Mouse (Mus musculus) intestine, embryonic 15.5 days (tissue): ENCODE results near the gene Amhr2. TPM values are rescaled to one million over a fixed set of nuclear protein-coding genes. Genes with fewer than 3 reads are reported as not detected.

Experiments used
- ATAC-seq: fragments of 200-750 bp; cut with Nextera tagmentation; 2 replicates; pipeline ENCODE4 v1.8.0; 2017; ENCODE audit warnings: moderate TSS enrichment, moderate library complexity
- H3K27ac ChIP-seq: fragments of 300-500 bp; sonication (generic); 2 replicates; pipeline ENCODE4 v1.5.1; 2015; ENCODE audit warnings: mild to moderate bottlenecking, inconsistent platforms
- H3K27me3 ChIP-seq: fragments of 300-500 bp; sonication (generic); replicated peaks from 2 replicates; pipeline ENCODE4 v1.6.1; 2015; ENCODE audit warnings: inconsistent platforms
- H3K36me3 ChIP-seq: fragments of 300-500 bp; sonication (generic); 2 replicates; pipeline ENCODE4 v1.6.1; 2015; ENCODE audit warnings: inconsistent platforms
- H3K4me1 ChIP-seq: fragments of 300-500 bp; sonication (generic); replicated peaks from 2 replicates; pipeline ENCODE4 v1.6.1; 2015; ENCODE audit warnings: inconsistent platforms
- H3K4me2 ChIP-seq: fragments of 300-500 bp; sonication (generic); replicated peaks from 2 replicates; pipeline ENCODE4 v1.6.1; 2015; ENCODE audit warnings: mild to moderate bottlenecking, inconsistent platforms
- H3K4me3 ChIP-seq: fragments of 300-500 bp; sonication (generic); replicated peaks from 2 replicates; pipeline ENCODE4 v1.5.1; 2015; ENCODE audit warnings: inconsistent platforms
- H3K9ac ChIP-seq: fragments of 300-500 bp; sonication (generic); 2 replicates; pipeline ENCODE4 v1.6.1; 2015; ENCODE audit warnings: inconsistent platforms
- H3K9me3 ChIP-seq: fragments of 300-500 bp; sonication (generic); 2 replicates; pipeline ENCODE4 v1.6.1; 2016; ENCODE audit warnings: inconsistent platforms
- WGBS: fragments of 180-500 bp; shearing (Covaris S2); methylation state at CpG from one replicate; pipeline ENCODE4 v1.1.7; 2015; 5-methylcytosine and 5-hydroxymethylcytosine counted together
- polyA plus RNA-seq: library from polyadenylated mRNA; unstranded; fragments of >200 nt; fragmentation: Nextera tagmentation; extraction: Ambion mirVana; gene quantifications from 2 replicates; pipeline ENCODE4 v1.2.1, GENCODE M21; 2015

Gene Amhr2
- 0.54 and 1.2 TPM in 2 replicates for polyA plus RNA-seq

DNA sequence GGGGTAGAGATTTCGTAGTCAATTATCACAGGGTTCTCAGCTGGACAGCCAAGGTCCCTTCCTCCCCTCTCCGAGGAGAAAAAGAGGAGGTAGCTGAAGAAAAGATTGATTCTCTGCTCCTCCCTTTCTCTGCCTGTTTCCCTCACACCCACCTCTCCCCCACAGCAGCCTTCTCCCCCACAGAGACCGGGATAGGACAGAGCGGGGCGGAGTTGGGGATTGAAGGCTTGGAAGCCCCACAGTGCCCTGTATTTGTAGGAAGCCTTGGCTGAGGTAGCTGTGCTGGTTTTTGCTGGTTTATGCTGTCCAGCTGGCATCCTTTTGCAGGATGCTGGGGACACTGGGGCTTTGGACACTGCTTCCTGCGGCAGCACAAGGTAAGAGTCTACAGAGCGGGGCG lies at the start of gene Amhr2:
TSS of gene Amhr2 (plus strand) at position 222 of the 400 bp plus-strand sequence.
- Histone ChIP-seq H3K27me3 (no peaks in the 10 kb centered on the region), H3K27ac (no peak within 1 kb of the TSS), H3K4me2 (no peak within 1 kb of the TSS), H3K9me3 (no peaks in the 10 kb centered on the region), H3K4me1 (0 out of 2 replicates have a peak, but pooled peaks cover 2% of the 10 kb centered on the region), H3K4me3 (no peak within 1 kb of the TSS), H3K36me3 (no peaks in the 10 kb centered on the region), H3K9ac (no peak within 1 kb of the TSS)
- WGBS: 66% methylated on average over 8 of the region's 8 CpGs
- no peak for ATAC-seq

DNA sequence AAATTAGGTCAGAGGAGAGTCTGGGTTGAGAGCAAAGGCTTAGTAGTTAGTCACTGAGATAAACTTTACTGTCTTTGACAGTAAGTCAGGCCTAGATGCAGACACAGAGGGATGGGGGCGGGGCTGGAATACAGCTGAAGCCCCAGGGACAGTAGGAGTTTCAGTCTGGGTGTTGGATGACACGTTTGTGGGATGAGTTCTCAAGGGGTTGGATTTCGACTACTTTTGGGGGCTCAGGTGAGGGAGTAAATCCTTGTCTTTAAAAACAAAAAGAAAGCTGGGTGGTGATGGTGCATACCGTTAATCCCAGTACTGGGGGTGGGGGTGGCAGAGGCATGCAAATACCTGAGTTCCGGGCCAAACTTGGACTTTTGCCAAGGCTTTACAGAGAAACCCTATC lies 46.5 kb upstream of the Amhr2 start:
- Histone ChIP-seq H3K4me2 (peak overlapping the region; percentile 74), H3K4me3 (peak overlapping the region; percentile 47; the same call in 1 of the 2 replicates), H3K4me1 (peaks cover 25% of the 10 kb centered on the region), H3K9me3 (no peaks in the 10 kb centered on the region), H3K9ac (peak overlapping the region; percentile 54; the same call in 1 of the 2 replicates), H3K27ac (peak overlapping the region; percentile 98), H3K27me3 (no peaks in the 10 kb centered on the region), H3K36me3 (no peaks in the 10 kb centered on the region)
- no peak for ATAC-seq
- WGBS: 30% methylated on average over 5 of the region's 5 CpGs

DNA sequence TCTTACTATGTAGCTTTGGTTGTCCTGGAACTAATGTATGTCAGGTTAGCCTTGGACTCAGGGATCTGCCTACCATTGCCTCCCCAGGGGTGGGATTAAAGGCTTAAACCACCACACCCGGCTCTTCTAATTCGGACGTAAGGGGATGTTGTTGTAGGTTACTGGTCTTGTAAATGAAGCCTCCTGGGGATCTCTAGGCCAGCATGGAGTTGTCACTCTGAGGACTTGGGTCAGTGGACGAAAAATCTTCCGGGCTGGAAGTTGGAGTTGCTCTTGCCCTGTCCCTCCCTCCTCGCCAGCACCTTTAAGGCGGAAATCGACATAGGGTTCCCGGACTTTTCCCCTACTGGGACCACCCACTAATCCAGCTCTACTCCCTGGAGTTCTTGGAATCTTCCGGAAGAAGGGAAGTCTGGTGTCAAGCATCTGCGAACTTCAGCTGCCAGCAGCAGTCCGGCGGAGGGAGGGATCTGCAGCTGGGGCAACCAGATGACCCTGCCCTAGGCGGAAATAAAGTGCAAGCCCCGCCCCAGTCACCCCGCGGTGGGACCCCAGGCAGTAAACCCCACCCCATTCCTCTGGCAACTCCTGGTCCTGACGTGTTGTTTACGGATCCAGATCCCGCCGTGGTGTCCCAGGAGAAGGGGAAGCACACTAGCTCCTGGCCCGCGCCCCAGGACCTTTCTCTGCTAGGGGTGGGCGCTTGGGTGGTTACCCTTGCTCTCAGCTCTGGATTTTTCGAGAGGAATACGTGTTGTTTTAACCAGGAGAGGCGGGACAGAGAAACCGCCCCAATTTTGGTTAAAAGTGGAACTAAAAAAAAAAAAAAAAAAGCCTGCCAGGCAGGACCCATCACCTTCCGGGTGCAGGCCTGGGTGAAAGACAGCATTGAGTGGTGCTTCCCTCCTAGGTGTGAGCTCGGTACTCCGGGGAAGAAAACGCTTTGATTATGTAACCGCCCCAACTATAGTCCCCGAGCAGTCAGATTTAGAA lies 45.6 kb upstream of the Amhr2 start:
- Histone ChIP-seq H3K27ac (peak overlapping the region; percentile 98), H3K9ac (peak overlapping the region; percentile 54), H3K36me3 (no peaks in the 10 kb centered on the region), H3K4me2 (peak overlapping the region; percentile 74), H3K27me3 (no peaks in the 10 kb centered on the region), H3K9me3 (no peaks in the 10 kb centered on the region), H3K4me1 (peaks cover 25% of the 10 kb centered on the region), H3K4me3 (peak overlapping the region; percentile 47)
- 2% methylated on average over 34 of the region's 34 CpGs for WGBS
- peak; percentile 93 for ATAC-seq

DNA sequence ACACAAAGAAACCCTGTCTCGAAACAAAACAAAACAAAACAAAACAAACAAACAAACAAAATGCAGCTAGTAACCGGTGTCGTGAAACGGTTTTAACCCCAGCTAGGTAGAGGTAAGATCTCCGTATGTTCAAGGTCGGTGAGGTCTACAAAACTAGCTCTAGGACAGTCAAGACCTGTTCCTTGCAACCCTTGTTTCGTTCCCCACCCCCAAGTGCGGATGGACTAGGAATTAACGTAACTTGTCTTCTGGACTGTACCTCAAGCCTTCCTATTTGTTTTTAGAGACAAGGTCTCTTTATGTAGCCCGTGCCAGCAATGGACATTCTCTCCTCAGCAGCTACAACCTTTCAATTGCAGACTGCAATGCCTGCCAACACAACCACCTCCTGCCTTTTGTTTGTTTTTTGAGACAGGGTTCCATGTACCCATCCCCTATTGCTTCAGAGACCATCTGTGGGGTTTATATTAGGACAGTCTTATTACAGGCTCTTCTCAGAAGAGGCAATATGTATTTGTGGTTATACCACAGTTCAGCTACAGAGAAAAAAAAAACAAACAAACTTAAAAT lies 44.6 kb upstream of the Amhr2 start:
- no peak for ATAC-seq
- no peaks in the 10 kb centered on the region for H3K9me3 ChIP-seq
- H3K36me3 ChIP-seq: no peaks in the 10 kb centered on the region
- H3K4me2 ChIP-seq: peak overlapping the region; percentile 74
- no peak overlapping the region for H3K9ac ChIP-seq
- H3K4me1 ChIP-seq: peaks cover 19% of the 10 kb centered on the region; the same call in 1 of the 2 replicates
- no peak overlapping the region for H3K4me3 ChIP-seq
- peak overlapping the region; percentile 98 for H3K27ac ChIP-seq
- WGBS: 75% methylated on average over 10 of the region's 10 CpGs
- H3K27me3 ChIP-seq: no peaks in the 10 kb centered on the region

DNA sequence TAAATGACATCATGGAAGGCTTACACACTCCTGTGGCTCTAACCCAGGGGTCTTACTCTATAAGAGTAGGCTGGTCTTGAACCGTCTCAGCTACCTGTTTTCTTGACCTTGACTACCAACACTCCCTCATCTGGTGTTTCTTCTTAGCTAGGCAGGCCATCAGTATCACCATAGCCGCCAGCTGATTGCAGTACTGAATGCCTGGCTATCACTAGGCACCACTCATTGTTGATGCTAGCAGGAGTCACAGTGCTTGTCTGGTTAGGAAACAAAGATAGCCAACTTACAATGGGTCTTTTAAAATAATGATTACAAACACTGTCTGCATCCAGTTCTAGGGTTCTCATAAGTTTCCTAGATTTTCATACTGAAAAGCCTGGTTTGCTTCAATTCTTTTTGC lies 43.9 kb upstream of the Amhr2 start:
- Histone ChIP-seq H3K4me2 (no peak overlapping the region), H3K27me3 (no peaks in the 10 kb centered on the region), H3K4me1 (peaks cover 18% of the 10 kb centered on the region; the same call in 1 of the 2 replicates), H3K36me3 (no peaks in the 10 kb centered on the region), H3K9me3 (no peaks in the 10 kb centered on the region), H3K9ac (no peak overlapping the region), H3K4me3 (no peak overlapping the region), H3K27ac (no peak overlapping the region)
- no peak for ATAC-seq
- 83% methylated on average over 2 of the region's 2 CpGs for WGBS

DNA sequence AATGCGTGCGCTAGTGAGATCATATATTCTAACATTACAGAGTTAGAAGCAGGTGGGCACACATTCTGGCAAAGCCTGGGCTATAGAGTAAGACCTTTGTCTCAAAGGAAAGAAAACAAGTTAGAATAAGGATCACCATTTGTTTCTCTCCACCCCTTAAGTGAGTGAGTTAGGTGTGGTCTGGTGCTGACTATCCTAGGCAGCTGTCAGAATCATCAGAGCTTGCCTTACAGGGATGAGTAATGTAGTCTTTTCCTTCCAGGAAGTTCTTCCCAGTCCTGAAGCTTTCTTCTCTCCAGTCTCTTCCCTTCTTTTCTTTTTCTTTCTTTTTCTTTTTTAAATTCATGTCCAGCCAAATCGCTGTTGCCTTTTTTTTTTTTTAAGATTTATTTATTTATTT lies 43.0 kb upstream of the Amhr2 start:
- no peak overlapping the region for H3K4me3 ChIP-seq
- H3K27me3 ChIP-seq: no peaks in the 10 kb centered on the region
- no peak overlapping the region for H3K4me2 ChIP-seq
- ATAC-seq: no peak
- no peak overlapping the region for H3K9ac ChIP-seq
- H3K36me3 ChIP-seq: no peaks in the 10 kb centered on the region
- H3K9me3 ChIP-seq: no peaks in the 10 kb centered on the region
- H3K4me1 ChIP-seq: peaks cover 21% of the 10 kb centered on the region; the same call in 1 of the 2 replicates
- H3K27ac ChIP-seq: no peak overlapping the region
- 97% methylated on average over 3 of the region's 3 CpGs for WGBS

DNA sequence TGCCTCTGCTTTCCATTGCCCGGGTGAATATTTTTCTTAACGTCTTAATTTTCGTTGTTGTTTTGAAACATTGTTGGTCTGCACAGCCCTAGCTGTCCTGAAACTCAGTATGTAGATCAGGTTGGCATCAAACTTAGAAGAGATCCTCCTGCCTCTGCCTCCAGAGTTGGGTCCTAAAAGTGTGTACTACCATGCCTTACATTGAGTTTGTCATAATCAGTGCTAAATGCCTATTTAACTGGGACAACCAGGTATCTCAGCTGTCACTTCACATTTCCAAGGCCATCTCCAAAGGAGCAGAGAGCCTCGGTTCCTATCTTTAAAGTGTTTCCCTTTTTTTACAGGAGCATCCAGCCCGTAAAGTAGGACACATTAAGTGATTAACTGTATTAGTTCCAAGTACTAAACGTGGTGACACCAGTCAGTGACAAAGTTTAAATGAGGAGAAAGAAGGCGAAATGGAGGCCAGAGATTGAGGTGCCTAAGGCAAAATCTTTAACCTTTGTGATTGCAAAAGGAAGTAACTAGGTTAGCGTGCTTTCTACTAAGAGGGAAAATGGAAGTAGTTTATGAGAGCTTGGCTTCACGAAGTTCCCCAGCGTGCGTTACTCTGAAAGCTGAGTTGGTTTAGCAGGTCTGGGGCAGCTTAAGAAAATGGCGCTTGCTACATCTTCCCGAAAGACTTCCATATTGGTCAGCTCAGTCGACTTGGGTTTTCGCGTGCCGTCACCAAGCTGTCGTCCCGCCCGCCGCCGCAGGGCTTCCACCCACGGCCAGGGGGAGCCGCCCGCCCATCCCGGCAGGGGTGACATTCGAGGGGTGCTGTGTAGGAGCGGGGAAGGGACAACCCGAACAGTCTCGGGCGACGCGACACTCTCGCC lies 40.3 kb upstream of the Amhr2 start:
- Histone ChIP-seq H3K27ac (peak overlapping the region; percentile 100), H3K9ac (peak overlapping the region; percentile 78), H3K4me3 (peak overlapping the region; percentile 51), H3K4me2 (peak overlapping the region; percentile 74), H3K4me1 (peaks cover 27% of the 10 kb centered on the region), H3K36me3 (peaks cover 17% of the 10 kb centered on the region), H3K9me3 (no peaks in the 10 kb centered on the region), H3K27me3 (no peaks in the 10 kb centered on the region)
- ATAC-seq: peak; percentile 32; the same call in 1 of the 2 replicates
- 15% methylated on average over 34 of the region's 34 CpGs for WGBS

DNA sequence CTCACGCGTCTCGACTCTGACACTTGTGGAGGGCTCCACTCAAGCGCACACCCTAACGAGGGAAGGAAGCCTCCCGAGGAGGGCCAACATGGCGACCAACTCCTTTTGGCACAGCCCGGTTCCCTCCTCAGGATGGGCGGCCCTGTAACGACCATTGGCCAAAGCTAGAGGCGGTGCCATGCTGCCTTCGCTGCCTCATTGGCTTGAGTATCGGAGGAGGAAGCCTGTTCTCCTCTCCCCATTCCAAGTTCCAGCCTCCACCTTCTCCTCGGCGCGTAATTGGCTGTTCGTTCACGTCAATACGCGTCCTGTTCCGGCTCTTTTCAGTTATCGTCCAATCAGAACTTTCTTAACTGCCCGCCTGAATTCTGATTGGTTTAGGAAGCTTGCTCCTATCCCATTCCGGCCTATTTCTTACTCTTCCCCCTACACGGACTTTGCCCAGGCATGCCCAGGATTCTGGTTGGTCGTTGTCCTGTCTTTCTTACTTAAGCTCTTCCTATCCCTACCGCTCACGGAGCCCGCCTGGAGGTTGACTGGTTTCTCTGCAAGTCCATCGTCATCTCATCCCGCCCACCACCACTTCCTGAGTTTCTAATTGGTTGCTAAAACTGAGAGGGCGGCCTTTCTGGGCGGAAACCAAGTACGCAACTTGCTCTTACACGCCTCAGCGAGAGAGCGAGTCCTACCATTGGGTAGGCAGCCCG lies 39.5 kb upstream of the Amhr2 start, which contains the start of gene Sp1:
TSS of gene Sp1 (plus strand) at position 655 of the 707 bp plus-strand sequence.
- H3K27me3 ChIP-seq: no peaks in the 10 kb centered on the region
- under 1% methylated on average over 38 of the region's 38 CpGs for WGBS
- peaks cover 24% of the 10 kb centered on the region for H3K36me3 ChIP-seq
- peak within 1 kb of the TSS; percentile 100 for H3K27ac ChIP-seq
- no peaks in the 10 kb centered on the region for H3K9me3 ChIP-seq
- peak; percentile 97 for ATAC-seq
- H3K4me1 ChIP-seq: peaks cover 26% of the 10 kb centered on the region
- peak within 1 kb of the TSS; percentile 65 for H3K4me3 ChIP-seq
- H3K9ac ChIP-seq: peak within 1 kb of the TSS; percentile 83
- peak within 1 kb of the TSS; percentile 74 for H3K4me2 ChIP-seq

DNA sequence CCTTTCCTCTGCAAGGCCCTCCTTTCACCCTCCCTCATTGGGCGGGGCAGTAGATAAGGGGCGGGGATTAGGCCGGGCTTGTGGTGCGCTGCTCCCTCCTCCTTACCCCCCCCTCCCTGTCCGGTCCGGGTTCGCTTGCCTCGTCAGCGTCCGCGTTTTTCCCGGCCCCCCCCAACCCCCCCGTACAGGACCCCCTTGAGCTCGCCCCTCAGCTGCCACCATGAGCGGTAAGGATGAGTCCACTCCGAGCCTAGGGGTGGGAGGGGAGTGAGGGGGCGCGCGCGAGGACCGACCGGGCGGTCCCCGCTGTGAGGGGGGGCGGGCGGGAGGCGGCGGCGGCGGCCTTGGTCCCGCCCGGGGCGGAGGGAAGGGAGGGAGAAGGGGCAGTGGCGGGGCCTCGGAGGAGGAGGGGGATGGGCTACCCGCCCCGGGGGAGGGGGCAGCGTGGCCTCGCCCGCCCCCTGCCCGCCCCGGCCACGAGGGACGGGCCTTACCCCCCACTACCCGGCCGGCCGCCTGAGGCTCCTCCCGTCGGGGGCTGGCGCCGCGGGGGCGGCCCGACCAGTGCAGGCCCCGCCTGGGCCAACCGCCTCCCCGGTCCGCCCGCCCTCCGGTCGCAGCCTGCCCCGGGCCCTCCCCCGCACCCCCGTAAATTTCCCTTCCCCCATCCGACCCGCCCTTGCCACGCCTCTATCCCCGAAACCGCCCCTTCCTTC lies 38.8 kb upstream of the Amhr2 start:
- WGBS: 1% methylated on average over 44 of the region's 69 CpGs
- no peaks in the 10 kb centered on the region for H3K9me3 ChIP-seq
- H3K27me3 ChIP-seq: no peaks in the 10 kb centered on the region
- H3K4me2 ChIP-seq: peak overlapping the region; percentile 48
- peak overlapping the region; percentile 83 for H3K9ac ChIP-seq
- H3K27ac ChIP-seq: peak overlapping the region; percentile 98
- H3K4me1 ChIP-seq: peaks cover 26% of the 10 kb centered on the region
- H3K4me3 ChIP-seq: peak overlapping the region; percentile 65
- H3K36me3 ChIP-seq: peaks cover 24% of the 10 kb centered on the region
- ATAC-seq: peak; percentile 63

DNA sequence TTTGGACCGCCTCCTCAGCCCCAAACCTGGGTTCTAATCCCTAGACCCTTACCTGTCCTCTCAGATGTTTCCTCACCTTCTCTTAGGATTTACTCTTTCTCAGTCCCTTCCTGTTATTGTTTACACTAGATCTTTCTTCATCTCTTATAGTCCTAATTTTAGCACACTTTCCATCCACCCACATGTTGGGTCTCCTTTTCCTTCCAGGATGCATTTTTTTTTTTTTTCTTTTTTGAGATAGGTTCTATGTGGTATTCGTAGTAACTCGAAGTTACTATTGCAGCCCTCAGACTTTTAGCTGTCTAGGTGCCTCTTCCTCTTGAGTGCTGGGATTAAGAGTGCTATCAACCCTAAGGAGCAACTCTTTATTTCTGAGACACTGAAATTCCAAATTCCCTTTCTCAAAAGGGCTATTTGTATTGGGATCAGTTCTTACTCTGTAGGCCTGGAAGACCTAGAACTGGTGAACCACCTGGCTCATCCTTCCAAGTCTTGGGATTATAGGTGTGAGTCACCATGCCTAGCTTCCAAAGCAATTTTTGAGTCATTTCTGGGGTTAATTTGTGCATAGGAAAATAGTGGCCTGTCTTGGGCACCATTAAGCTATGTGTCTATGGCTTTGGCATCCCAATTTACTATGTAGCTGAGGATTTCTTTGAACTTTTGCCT lies 38.1 kb upstream of the Amhr2 start:
- Histone ChIP-seq H3K4me2 (peak overlapping the region; percentile 48), H3K4me3 (peak overlapping the region; percentile 65), H3K27ac (peak overlapping the region; percentile 98), H3K9ac (peak overlapping the region; percentile 83), H3K9me3 (no peaks in the 10 kb centered on the region), H3K27me3 (no peaks in the 10 kb centered on the region), H3K36me3 (peaks cover 29% of the 10 kb centered on the region), H3K4me1 (peaks cover 26% of the 10 kb centered on the region)
- no peak for ATAC-seq
- 19% methylated on average over 3 of the region's 3 CpGs for WGBS
